Mouse (Mus musculus) forebrain, embryonic 16.5 days (tissue): ENCODE results near the gene Ttc28. TPM values are rescaled to one million over a fixed set of nuclear protein-coding genes. Genes with fewer than 3 reads are reported as not detected.

Experiments
- ATAC-seq: fragments of 200-750 bp; cut with Nextera tagmentation; 2 replicates; pipeline ENCODE4 v1.8.0; 2017; ENCODE audit warnings: mild to moderate bottlenecking, moderate library complexity
- H3K27ac ChIP-seq: fragments of 300-500 bp; sonication (generic); 2 replicates; pipeline ENCODE4 v1.5.1; 2014; ENCODE audit warnings: low read length, control low read depth
- H3K27me3 ChIP-seq: fragments of 300-500 bp; sonication (generic); replicated peaks from 2 replicates; pipeline ENCODE4 v1.6.1; 2014; ENCODE audit warnings: low read length; ENCODE audit not compliant: control insufficient read depth, insufficient read depth
- H3K36me3 ChIP-seq: fragments of 300-500 bp; sonication (generic); 2 replicates; pipeline ENCODE4 v1.6.1; 2014; ENCODE audit not compliant: control insufficient read depth, insufficient read depth
- H3K4me1 ChIP-seq: fragments of 300-500 bp; sonication (generic); replicated peaks from 2 replicates; pipeline ENCODE4 v1.6.1; 2014; ENCODE audit warnings: low read length; ENCODE audit not compliant: control insufficient read depth, insufficient read depth
- H3K4me2 ChIP-seq: fragments of 300-500 bp; sonication (generic); 2 replicates; pipeline ENCODE4 v1.6.1; 2014; ENCODE audit warnings: mild to moderate bottlenecking, low read length, control low read depth
- H3K4me3 ChIP-seq: fragments of 300-500 bp; sonication (generic); replicated peaks from 2 replicates; pipeline ENCODE4 v1.5.1; 2014; ENCODE audit warnings: mild to moderate bottlenecking, low read length, control low read depth
- H3K9ac ChIP-seq: fragments of 300-500 bp; sonication (generic); replicated peaks from 2 replicates; pipeline ENCODE4 v1.6.1; 2014; ENCODE audit warnings: low read depth, low read length, control low read depth
- H3K9me3 ChIP-seq: fragments of 300-500 bp; sonication (generic); 2 replicates; pipeline ENCODE4 v1.6.1; 2016; ENCODE audit warnings: low read length; ENCODE audit not compliant: control insufficient read depth
- WGBS: fragments of 180-500 bp; shearing (Covaris S2); extraction: QIAGEN DNeasy Blood & Tissue Kit; methylation state at CpG from one replicate; pipeline ENCODE4 v1.1.7; 2014; 5-methylcytosine and 5-hydroxymethylcytosine counted together
- polyA plus RNA-seq: library from polyadenylated mRNA; unstranded; fragments of >200 nt; fragmentation: Nextera tagmentation; extraction: Ambion mirVana; gene quantifications from 2 replicates; pipeline ENCODE4 v1.2.1, GENCODE M21; 2015

The Ttc28 gene
- polyA plus RNA-seq, 1 experiment from 2014 or later: 40.5 TPM

DNA sequence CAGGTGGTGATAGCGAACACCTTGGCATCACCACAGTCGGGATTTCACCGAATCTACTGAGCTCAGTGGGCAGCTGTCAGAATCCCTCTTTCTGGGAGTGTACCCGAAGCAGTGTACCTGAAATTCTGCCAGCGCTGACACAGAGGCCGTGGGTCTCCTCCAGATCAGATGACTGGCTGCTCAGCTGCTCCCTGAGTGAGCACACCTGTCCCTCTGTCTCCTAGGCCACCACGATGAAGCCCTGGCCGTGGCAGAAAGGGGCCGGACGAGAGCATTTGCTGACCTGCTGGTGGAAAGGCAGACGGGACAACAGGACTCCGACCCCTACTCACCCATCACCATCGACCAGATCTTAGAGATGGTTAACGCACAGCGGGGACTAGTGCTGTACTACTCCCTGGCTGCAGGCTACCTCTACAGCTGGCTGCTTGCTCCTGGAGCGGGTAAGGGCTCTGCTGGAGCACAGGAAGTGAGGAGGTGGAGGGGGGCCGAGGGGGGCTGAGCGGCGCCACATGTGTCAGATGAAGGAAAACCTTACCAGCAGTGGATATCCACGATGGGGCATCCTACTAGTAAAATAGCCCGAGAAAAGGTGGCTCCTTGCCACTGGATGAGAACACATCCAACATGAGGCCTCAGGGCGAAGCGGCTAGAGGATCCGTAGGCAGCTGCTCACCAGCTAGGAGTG lies 353.6 kb downstream of the Ttc28 start:
- H3K36me3 ChIP-seq: peaks cover 23% of the 10 kb centered on the region
- H3K27ac ChIP-seq: no peak overlapping the region

GRCm38 (mm10) chr5:111235131-111235530 lies 355.5 kb downstream of the Ttc28 start:
- Histone ChIP-seq H3K27ac (no peak overlapping the region), H3K4me3 (no peak overlapping the region), H3K9ac (no peak overlapping the region), H3K36me3 (peaks cover 26% of the 10 kb centered on the region), H3K4me1 (peaks cover 6% of the 10 kb centered on the region), H3K27me3 (no peaks in the 10 kb centered on the region), H3K9me3 (no peaks in the 10 kb centered on the region), H3K4me2 (no peak overlapping the region)
- no peak for ATAC-seq
- 70% methylated on average over 12 of the region's 12 CpGs for WGBS

More for the DNA sequence above, 353.6 kb downstream of the Ttc28 start:
- whole genome bisulfite sequencing: 77% methylated on average over 24 of the region's 24 CpGs
- H3K4me3 ChIP-seq: no peak overlapping the region
- no peak overlapping the region for H3K4me2 ChIP-seq
- no peak overlapping the region for H3K9ac ChIP-seq
- no peak for ATAC-seq
- no peaks in the 10 kb centered on the region for H3K27me3 ChIP-seq
- no peaks in the 10 kb centered on the region for H3K9me3 ChIP-seq
- peaks cover 15% of the 10 kb centered on the region for H3K4me1 ChIP-seq

DNA sequence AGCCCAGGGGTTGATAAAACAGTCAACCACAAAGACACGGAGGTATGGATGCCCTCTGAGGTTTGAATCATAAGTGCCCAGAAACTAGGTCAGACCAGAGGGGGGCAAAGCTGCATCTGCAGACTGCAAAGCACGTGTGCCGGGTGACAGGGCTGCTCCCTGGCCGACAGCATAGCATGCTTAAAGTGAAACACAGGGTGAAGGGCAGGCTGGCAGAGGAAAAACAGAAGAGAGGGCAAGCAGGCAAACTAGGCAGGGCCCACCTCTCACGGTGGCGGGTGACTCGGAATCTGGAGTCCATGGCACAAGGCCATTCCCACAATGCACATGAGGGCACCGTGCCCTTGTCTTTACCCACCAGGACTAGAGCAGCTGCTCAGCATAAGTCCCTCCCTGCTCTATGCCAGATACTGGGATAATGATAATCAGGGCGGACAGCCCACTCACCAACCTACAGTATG lies 357.6 kb downstream of the Ttc28 start:
- Histone ChIP-seq H3K4me1 (peaks cover 2% of the 10 kb centered on the region; the same call in 1 of the 2 replicates), H3K4me2 (no peak overlapping the region), H3K9ac (no peak overlapping the region), H3K36me3 (peaks cover 17% of the 10 kb centered on the region), H3K27ac (no peak overlapping the region), H3K27me3 (no peaks in the 10 kb centered on the region), H3K9me3 (no peaks in the 10 kb centered on the region), H3K4me3 (no peak overlapping the region)
- 71% methylated on average over 9 of the region's 9 CpGs for WGBS
- no peak for ATAC-seq

DNA sequence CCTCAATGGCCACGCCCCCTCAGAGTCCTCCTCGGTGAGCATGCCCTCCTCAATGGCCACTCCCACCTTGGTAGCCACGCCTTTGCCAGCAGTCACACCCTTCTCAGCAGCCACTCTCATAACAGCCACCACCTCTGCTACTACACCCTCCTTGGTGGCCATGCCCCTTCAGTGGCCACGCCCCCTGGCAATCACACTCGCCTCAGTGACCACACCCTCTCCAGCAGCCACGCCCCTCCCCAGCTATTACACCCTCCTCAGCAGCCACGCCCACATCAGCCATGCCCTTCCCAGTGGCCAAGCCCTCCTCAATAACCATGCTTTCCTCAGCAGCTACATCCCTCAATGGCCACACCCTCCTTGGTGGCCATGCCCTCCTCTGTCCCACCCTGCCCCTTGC lies 359.6 kb downstream of the Ttc28 start:
- Histone ChIP-seq H3K27me3 (no peaks in the 10 kb centered on the region), H3K4me3 (no peak overlapping the region), H3K4me2 (no peak overlapping the region), H3K36me3 (peaks cover 9% of the 10 kb centered on the region), H3K27ac (no peak overlapping the region), H3K9ac (no peak overlapping the region), H3K9me3 (no peaks in the 10 kb centered on the region), H3K4me1 (0 out of 2 replicates have a peak, but pooled peaks cover 5% of the 10 kb centered on the region)
- ATAC-seq: no peak
- WGBS: 53% methylated on average over 7 of the region's 7 CpGs

- H3K4me1 ChIP-seq: peaks cover 3% of the 10 kb centered on the region; the same call in 1 of the 2 replicates
- WGBS: 44% methylated on average over 14 of the region's 14 CpGs
- H3K9ac ChIP-seq: no peak overlapping the region
- no peak overlapping the region for H3K27ac ChIP-seq
- H3K4me2 ChIP-seq: no peak overlapping the region
- no peak overlapping the region for H3K4me3 ChIP-seq
- H3K27me3 ChIP-seq: no peaks in the 10 kb centered on the region
- no peaks in the 10 kb centered on the region for H3K9me3 ChIP-seq
- peaks cover 4% of the 10 kb centered on the region; the same call in 1 of the 2 replicates for H3K36me3 ChIP-seq
- ATAC-seq: no peak
These were observed 363.9 kb downstream of the Ttc28 start for GRCm38 (mm10) chr5:111243447-111244040.

- Histone ChIP-seq H3K36me3 (peaks cover 4% of the 10 kb centered on the region; the same call in 1 of the 2 replicates), H3K27me3 (no peaks in the 10 kb centered on the region), H3K4me3 (no peak overlapping the region), H3K27ac (no peak overlapping the region), H3K4me2 (no peak overlapping the region), H3K9me3 (no peaks in the 10 kb centered on the region), H3K9ac (no peak overlapping the region), H3K4me1 (peaks cover 3% of the 10 kb centered on the region; the same call in 1 of the 2 replicates)
- 63% methylated on average over 9 of the region's 9 CpGs for WGBS
- no peak for ATAC-seq
These were observed 364.5 kb downstream of the Ttc28 start for GRCm38 (mm10) chr5:111244061-111244460.

DNA sequence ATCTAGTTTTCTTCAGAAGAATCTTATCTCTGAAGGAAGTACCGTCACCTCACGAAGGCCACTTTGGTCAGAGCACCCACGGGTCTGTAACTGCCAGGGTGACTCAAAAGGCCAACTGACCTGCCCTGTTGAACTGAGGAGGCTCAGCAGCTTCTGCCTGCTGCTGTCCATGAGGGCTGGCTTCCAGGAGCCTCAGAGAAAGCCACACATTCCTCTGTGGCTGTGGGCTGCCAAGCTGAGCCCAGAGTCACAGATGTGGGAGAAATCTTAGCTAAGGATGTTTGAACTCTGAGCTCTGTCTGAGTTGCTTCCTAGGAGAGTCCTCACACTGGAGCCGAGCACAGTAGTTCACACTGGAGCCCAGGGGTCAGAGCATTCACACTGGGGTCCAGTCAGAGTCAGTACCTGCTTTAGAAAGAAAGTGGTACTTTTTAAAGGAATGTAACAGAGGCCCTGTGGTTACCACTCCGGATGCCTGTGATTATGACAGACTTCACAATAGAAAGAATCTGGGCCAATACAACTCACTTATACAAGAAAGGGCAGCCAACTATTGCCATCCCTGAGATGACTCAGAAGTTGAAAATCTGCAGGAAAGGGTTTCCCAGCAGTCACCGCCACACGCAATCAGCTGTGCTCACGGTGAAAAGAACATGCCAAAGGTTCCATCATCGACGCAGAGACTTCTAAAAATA lies 368.1 kb downstream of the Ttc28 start:
- 84% methylated on average over 10 of the region's 10 CpGs for WGBS
- Histone ChIP-seq H3K4me1 (peaks cover 3% of the 10 kb centered on the region; the same call in 1 of the 2 replicates), H3K4me3 (no peak overlapping the region)

GRCm38 (mm10) chr5:111252147-111252546 lies 372.5 kb downstream of the Ttc28 start:
- H3K27me3 ChIP-seq: no peaks in the 10 kb centered on the region
- no peak overlapping the region for H3K27ac ChIP-seq
- H3K36me3 ChIP-seq: no peaks in the 10 kb centered on the region
- no peak overlapping the region for H3K4me2 ChIP-seq
- H3K4me3 ChIP-seq: no peak overlapping the region
- WGBS: 87% methylated on average over 3 of the region's 3 CpGs
- peaks cover 30% of the 10 kb centered on the region for H3K4me1 ChIP-seq
- no peak for ATAC-seq
- H3K9me3 ChIP-seq: no peaks in the 10 kb centered on the region
- no peak overlapping the region for H3K9ac ChIP-seq

More for the DNA sequence above, 368.1 kb downstream of the Ttc28 start:
- Histone ChIP-seq H3K9me3 (no peaks in the 10 kb centered on the region), H3K4me2 (no peak overlapping the region), H3K27me3 (no peaks in the 10 kb centered on the region), H3K36me3 (no peaks in the 10 kb centered on the region), H3K27ac (no peak overlapping the region), H3K9ac (no peak overlapping the region)
- ATAC-seq: no peak

DNA sequence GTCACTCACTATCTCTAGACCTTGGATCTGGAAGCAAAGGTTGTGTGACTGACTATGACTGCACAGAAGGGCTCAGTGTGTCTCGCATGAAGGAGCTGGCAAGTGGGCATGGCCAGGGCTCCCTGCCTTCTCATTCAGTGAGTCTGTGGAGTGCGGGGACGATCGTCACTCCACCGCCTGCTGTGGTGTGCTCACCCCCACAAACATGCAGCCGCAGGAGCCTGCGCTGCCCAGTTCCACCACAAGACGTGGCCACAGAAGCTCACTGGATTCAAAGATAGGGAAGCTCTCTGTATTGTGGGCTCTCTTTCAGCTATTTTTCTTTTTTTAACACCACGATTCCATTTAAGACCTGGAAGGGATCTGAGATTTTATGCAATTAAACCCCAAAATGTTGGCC lies 374.8 kb downstream of the Ttc28 start:
- no peak overlapping the region for H3K9ac ChIP-seq
- H3K4me3 ChIP-seq: no peak overlapping the region
- no peak for ATAC-seq
- H3K9me3 ChIP-seq: no peaks in the 10 kb centered on the region
- 69% methylated on average over 9 of the region's 9 CpGs for WGBS
- H3K4me1 ChIP-seq: peaks cover 36% of the 10 kb centered on the region
- H3K27me3 ChIP-seq: no peaks in the 10 kb centered on the region
- H3K36me3 ChIP-seq: no peaks in the 10 kb centered on the region
- peak overlapping the region; percentile 18; the same call in 1 of the 2 replicates for H3K27ac ChIP-seq
- no peak overlapping the region for H3K4me2 ChIP-seq
